ENCODE assay signal across 10 mouse cellular contexts in the genomic region with DNA sequence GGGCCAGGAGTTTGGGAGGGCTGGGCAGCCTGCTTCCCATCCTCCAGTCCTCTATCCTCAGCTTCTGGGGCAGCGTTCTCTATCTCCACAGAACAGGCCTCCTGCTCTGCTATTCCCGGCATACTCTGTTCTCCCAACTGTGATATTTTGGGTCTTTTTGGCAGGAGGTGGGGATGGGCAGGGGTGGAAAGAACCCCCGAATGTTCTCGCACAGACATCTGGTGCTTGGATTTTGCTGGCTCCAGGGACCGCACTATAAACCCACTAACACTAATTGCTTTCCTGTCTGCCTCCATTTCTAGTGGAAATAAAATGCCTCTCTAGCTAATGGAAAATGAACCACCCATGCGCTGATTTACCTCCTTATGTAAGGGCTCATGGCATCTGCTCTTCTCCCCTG. TPM values are rescaled to one million over a fixed set of nuclear protein-coding genes. Genes with fewer than 3 reads are reported as not detected.
DNase-seq lines count a peak whose midpoint lies in the region; ATAC-seq lines count a peak whose summit lies in the region.
"Had no signal": no experiment of that assay in that cellular context is flagged by ENCODE, and none has a peak within 500 bp of the region (broad histone marks: within the 10 kb centered on the region; RNA-seq: fewer than 3 reads in every experiment).

No protein-coding gene starts in this region.

- no peak overlapping the region for H3K4me3 ChIP-seq in heart, embryonic 13.5 days
- no peak overlapping the region for H3K4me3 ChIP-seq in embryonic facial prominence, embryonic 12.5 days
- H3K4me3 ChIP-seq in liver, embryonic 13.5 days (replicated peaks): no peak overlapping the region

- H3K27ac ChIP-seq in heart, embryonic 13.5 days (replicated peaks): peak overlapping the region; percentile 93
- H3K27ac ChIP-seq in embryonic facial prominence, embryonic 12.5 days: peak overlapping the region; percentile 47; the same call in 1 of the 2 replicates
- peak overlapping the region; percentile 90 for H3K27ac ChIP-seq in liver, embryonic 13.5 days

- 35% methylated on average over 6 of the region's 6 CpGs for WGBS in heart, embryonic 13.5 days
- WGBS in embryonic facial prominence, embryonic 12.5 days: 48% methylated on average over 6 of the region's 6 CpGs
- whole genome bisulfite sequencing in liver, embryonic 13.5 days (ENCODE audit: insufficient replicate concordance): 51% methylated on average over 6 of the region's 6 CpGs

- DNase-seq in heart, postnatal 14 days: no peak
- DNase-seq in layer of hippocampus, adult 11-12 months (ENCODE audit: low spot score): peak; percentile 87
- DNase-seq in liver, embryonic 13.5 days: no peak
- no peak for DNase-seq in kidney, adult 9 months
- no peak for DNase-seq in lung, postnatal 4 days
- DNase-seq in urinary bladder, postnatal 4 days (ENCODE audit: low spot score in 2 of 2): no peak
- DNase-seq: cerebellum, adult 18-20 months had no signal

- H3K36me3 ChIP-seq in heart, embryonic 13.5 days: no peaks in the 10 kb centered on the region
- no peaks in the 10 kb centered on the region for H3K36me3 ChIP-seq in embryonic facial prominence, embryonic 12.5 days
- H3K36me3 ChIP-seq in liver, embryonic 13.5 days: no peaks in the 10 kb centered on the region

- no peaks in the 10 kb centered on the region for H3K27me3 ChIP-seq in heart, embryonic 13.5 days (replicated peaks)
- H3K27me3 ChIP-seq in embryonic facial prominence, embryonic 12.5 days: no peaks in the 10 kb centered on the region
- H3K27me3 ChIP-seq in liver, embryonic 13.5 days: no peaks in the 10 kb centered on the region

- intact Hi-C loops in heart, postnatal 14 days (cut with DNase I): loop anchor here (2.0 kb wide), 1 partner anchor 73 kb away; no protein-coding TSS in a partner anchor

- peak overlapping the region; percentile 13; the same call in 1 of the 2 replicates for H3K4me2 ChIP-seq in heart, embryonic 13.5 days
- H3K4me2 ChIP-seq in embryonic facial prominence, embryonic 12.5 days (replicated peaks): no peak overlapping the region
- peak overlapping the region; percentile 32 for H3K4me2 ChIP-seq in liver, embryonic 13.5 days

- no peaks in the 10 kb centered on the region for H3K9me3 ChIP-seq in heart, embryonic 13.5 days
- H3K9me3 ChIP-seq in embryonic facial prominence, embryonic 12.5 days: no peaks in the 10 kb centered on the region
- H3K9me3 ChIP-seq in liver, embryonic 13.5 days (replicated peaks): 0 out of 2 replicates have a peak, but pooled peaks cover under 1% of the 10 kb centered on the region

- H3K4me1 ChIP-seq in heart, embryonic 13.5 days: peaks cover 98% of the 10 kb centered on the region
- peaks cover 33% of the 10 kb centered on the region for H3K4me1 ChIP-seq in embryonic facial prominence, embryonic 12.5 days
- H3K4me1 ChIP-seq in liver, embryonic 13.5 days (replicated peaks): peaks cover 68% of the 10 kb centered on the region

- ATAC-seq in heart, embryonic 13.5 days (ENCODE audit: extremely low read depth, insufficient number of reproducible peaks, low FRiP score, low TSS enrichment): no peak
- ATAC-seq in embryonic facial prominence, embryonic 12.5 days (ENCODE audit: insufficient number of reproducible peaks, insufficient read depth, low FRiP score, low TSS enrichment): no peak
- peak; percentile 35 for ATAC-seq in liver, embryonic 13.5 days (ENCODE audit: low read depth)
- ATAC-seq: intestine, postnatal 0 days had no signal

- H3K9ac ChIP-seq in heart, embryonic 13.5 days: peak overlapping the region; percentile 64
- no peak overlapping the region for H3K9ac ChIP-seq in embryonic facial prominence, embryonic 12.5 days
- peak overlapping the region; percentile 52; the same call in 1 of the 2 replicates for H3K9ac ChIP-seq in liver, embryonic 13.5 days

RNA-seq across cellular contexts. Expression of gene Tbc1d7, which starts 58.9 kb away (rescaled TPM):
- polyA plus RNA-seq in heart, embryonic 13.5 days (2015; fragmentation: Nextera tagmentation; extraction: Ambion mirVana): 55.9 and 60.9 TPM in 2 replicates
- 10 to 100 TPM; 29.7 to 35.3 TPM for total RNA-seq in heart, postnatal 14 days (2021)
- 59.4 and 63.9 TPM in 2 replicates for polyA plus RNA-seq in embryonic facial prominence, embryonic 12.5 days (2016; fragmentation: Nextera tagmentation; extraction: Ambion mirVana)
- 16.1 and 16.8 TPM in 2 replicates for polyA plus RNA-seq in liver, embryonic 13.5 days (2015; fragmentation: Nextera tagmentation; extraction: Ambion mirVana)
